ENCODE assay signal across 11 mouse cellular contexts in the genomic region with DNA sequence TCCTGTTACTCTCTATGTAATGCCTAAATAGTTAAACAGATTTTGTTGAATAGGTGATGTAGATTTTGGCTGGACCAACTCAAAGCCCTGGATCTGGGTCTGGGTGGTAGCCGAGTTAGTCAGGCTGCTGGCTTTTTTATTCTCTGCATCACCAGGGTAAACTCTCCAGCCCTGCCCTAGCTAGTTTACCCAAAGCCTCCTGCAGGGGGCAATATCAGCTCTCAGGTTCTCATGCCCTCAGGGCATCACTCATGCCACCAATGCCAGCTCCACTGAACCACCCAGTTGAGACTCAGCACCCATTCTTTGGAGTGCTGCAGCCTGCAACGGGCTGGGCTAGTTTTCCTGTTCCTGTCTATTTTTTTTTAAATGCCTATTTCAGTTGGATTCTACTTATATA.
DNase-seq lines count a peak whose midpoint lies in the region; ATAC-seq lines count a peak whose summit lies in the region.
"Had no signal": no experiment of that assay in that cellular context is flagged by ENCODE, and none has a peak within 500 bp of the region (broad histone marks: within the 10 kb centered on the region; RNA-seq: fewer than 3 reads in every experiment).

No protein-coding gene starts in this region.

- H3K27me3 ChIP-seq in kidney, embryonic 14.5 days (ENCODE audit: control insufficient read depth, insufficient read depth, low read length), result no peaks in the 10 kb centered on the region
- H3K27me3 ChIP-seq in forebrain, embryonic 13.5 days, result no peaks in the 10 kb centered on the region
- H3K27me3 ChIP-seq: embryonic facial prominence, embryonic 13.5 days; limb, embryonic 15.5 days had no signal

- peak; percentile 19 for DNase-seq in kidney, adult 18-20 months
- DNase-seq in 3T3-L1 (ENCODE audit: low read depth, low spot score) (peak; percentile 4), 416B (ENCODE audit: low read depth) (peak; percentile 8)
- peak; percentile 19 for DNase-seq in cerebellum, adult 9-10 months
- DNase-seq: gastrocnemius, postnatal 25 days had no signal

- no peak overlapping the region for H3K27ac ChIP-seq in kidney, embryonic 14.5 days (ENCODE audit: low read depth, low read length)
- no peak overlapping the region for H3K27ac ChIP-seq in forebrain, embryonic 13.5 days
- H3K27ac ChIP-seq: embryonic facial prominence, embryonic 13.5 days; limb, embryonic 15.5 days had no signal

- no peaks in the 10 kb centered on the region for H3K36me3 ChIP-seq in kidney, embryonic 14.5 days (ENCODE audit: control insufficient read depth, insufficient read depth, low read length)
- H3K36me3 ChIP-seq in forebrain, embryonic 13.5 days (ENCODE audit: poor library complexity, severe bottlenecking), result no peaks in the 10 kb centered on the region
- H3K36me3 ChIP-seq: embryonic facial prominence, embryonic 13.5 days; limb, embryonic 15.5 days had no signal

- H3K4me3 ChIP-seq in kidney, embryonic 14.5 days (ENCODE audit: low read length), result no peak overlapping the region
- no peak overlapping the region for H3K4me3 ChIP-seq in forebrain, embryonic 13.5 days
- H3K4me3 ChIP-seq: embryonic facial prominence, embryonic 13.5 days; limb, embryonic 15.5 days had no signal

- no peaks in the 10 kb centered on the region for H3K4me1 ChIP-seq in kidney, embryonic 14.5 days (ENCODE audit: control insufficient read depth, insufficient read depth, low read length)
- H3K4me1 ChIP-seq in forebrain, embryonic 13.5 days, result no peaks in the 10 kb centered on the region
- H3K4me1 ChIP-seq: embryonic facial prominence, embryonic 13.5 days; limb, embryonic 15.5 days had no signal

- ATAC-seq in kidney, embryonic 14.5 days (ENCODE audit: low FRiP score, low TSS enrichment), result no peak
- ATAC-seq in megakaryocyte progenitor cell, adult 5-6 weeks (replicated peaks; ENCODE audit: poor library complexity), result no peak
- ATAC-seq in forebrain, embryonic 13.5 days, result no peak
- ATAC-seq: activated CD4-positive, CD25-positive, alpha-beta regulatory T cell, adult 4 months had no signal

- no peak overlapping the region for H3K4me2 ChIP-seq in kidney, embryonic 14.5 days (replicated peaks; ENCODE audit: low read depth, low read length)
- no peak overlapping the region for H3K4me2 ChIP-seq in forebrain, embryonic 13.5 days
- H3K4me2 ChIP-seq: embryonic facial prominence, embryonic 13.5 days; limb, embryonic 15.5 days had no signal

- H3K9ac ChIP-seq in kidney, embryonic 14.5 days (ENCODE audit: low read depth, low read length), result no peak overlapping the region
- H3K9ac ChIP-seq in forebrain, embryonic 13.5 days, result no peak overlapping the region
- H3K9ac ChIP-seq: embryonic facial prominence, embryonic 13.5 days; limb, embryonic 15.5 days had no signal

- no peaks in the 10 kb centered on the region for H3K9me3 ChIP-seq in kidney, embryonic 14.5 days (ENCODE audit: control insufficient read depth, low read length)
- H3K9me3 ChIP-seq in forebrain, embryonic 13.5 days (replicated peaks), result no peaks in the 10 kb centered on the region
- H3K9me3 ChIP-seq: embryonic facial prominence, embryonic 13.5 days; limb, embryonic 15.5 days had no signal

- 91% methylated on average over 2 of the region's 2 CpGs for WGBS in kidney, embryonic 14.5 days
- WGBS in forebrain, embryonic 13.5 days, result 86% methylated on average over 2 of the region's 2 CpGs
